Mouse (Mus musculus) cerebellum, adult 2 months (tissue): ENCODE results near the gene Gucy2c.

ENCODE experiments used
- CTCF ChIP-seq: fragments of 200-500 bp; IDR thresholded peaks from 2 replicates; pipeline ENCODE4 v1.5.1; 2011; ENCODE audit warnings: low read depth, mild to moderate bottlenecking, control low read depth, low read length, moderate library complexity, borderline replicate concordance; ENCODE audit not compliant: insufficient read depth
- POLR2A ChIP-seq: fragments of 200-500 bp; IDR thresholded peaks from 2 replicates; pipeline ENCODE4 v1.6.1; 2011; ENCODE audit warnings: low read length, control low read depth, borderline replicate concordance; ENCODE audit not compliant: insufficient read depth

DNA sequence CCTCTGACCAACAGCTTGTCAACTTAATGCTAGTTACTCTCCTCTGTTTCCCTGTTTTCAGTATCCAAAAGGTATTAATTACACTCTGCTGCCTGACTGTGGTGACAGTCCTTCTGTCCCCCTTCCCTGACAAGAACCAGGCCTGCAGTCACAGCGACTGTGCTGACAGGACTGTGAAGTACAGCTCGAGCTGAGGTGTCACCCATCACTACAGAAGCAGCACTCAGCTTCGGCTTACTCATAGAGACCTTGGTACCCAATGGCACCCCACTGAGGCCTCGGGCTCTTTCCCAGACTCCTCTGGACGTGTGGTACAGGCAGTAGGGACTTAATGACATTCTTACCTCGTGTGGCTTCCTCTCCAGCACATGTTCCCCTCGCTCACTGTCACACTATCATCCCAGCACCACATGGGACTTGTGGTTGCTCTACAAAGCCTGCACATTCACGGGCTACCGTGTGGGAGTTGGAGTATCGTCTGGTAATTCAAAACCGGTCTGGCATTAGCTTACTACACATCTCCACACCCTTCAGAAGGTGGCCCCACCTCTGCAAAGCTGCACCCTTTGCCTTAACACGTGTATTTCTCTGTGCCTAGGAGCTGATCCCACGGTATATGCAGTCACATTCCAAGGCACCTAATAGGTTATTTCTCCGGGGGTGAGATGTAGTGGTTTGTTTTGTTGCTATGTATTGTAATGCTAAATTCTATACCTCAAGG, 113.1 kb downstream of the Gucy2c start:
- no peak for TF ChIP-seq POLR2A
- no peak for TF ChIP-seq CTCF
